Mouse (Mus musculus) testis, adult 10 weeks (tissue): ENCODE measurements around the gene Vasp. TPM values are rescaled to one million over a fixed set of nuclear protein-coding genes. Genes with fewer than 3 reads are reported as not detected.

ENCODE experiments used
- polyA plus RNA-seq: library from polyadenylated mRNA; stranded (reverse); fragments of 350-450 nt; fragmentation: Illumina TruSeq; extraction: RNeasy Lipid Tissue Mini Kit (QIAGEN cat#74804); gene quantifications from one replicate; pipeline ENCODE4 v1.2.3, GENCODE M21; 2014; ENCODE audit warnings: low read depth, low replicate concordance

The Vasp gene
- polyA plus RNA-seq: 50.9 TPM

GRCm38 (mm10) chr7:19271238-19272172 is at the start of gene Vasp:
Gene Vasp, minus strand, starts transcription at chr7:19271817.

GRCm38 (mm10) chr7:19309884-19310641 is 38.4 kb upstream of the Vasp start, which contains the start of gene Fosb:
Gene Fosb, minus strand, starts transcription at chr7:19310051.

DNA sequence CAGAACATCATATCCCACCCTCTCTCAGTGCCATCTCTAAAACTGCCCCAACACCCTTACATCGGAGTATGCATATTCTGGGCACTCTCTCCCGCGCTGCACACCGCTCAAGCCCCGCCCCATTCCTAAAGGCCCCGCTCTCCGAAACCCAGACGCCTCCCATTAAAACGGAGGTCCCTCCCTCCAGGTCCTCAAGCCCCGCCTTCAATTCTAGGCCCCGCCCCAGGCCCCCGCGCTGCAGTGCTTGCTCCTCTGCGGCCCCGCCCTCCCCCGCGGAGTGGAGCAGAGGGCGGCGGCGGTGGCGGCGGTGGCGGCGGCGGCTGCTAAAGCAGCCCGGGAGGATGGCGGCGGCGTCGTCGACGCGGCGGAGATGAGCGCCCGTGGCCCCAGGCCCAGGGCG is 10.8 kb upstream of the Vasp start, which contains the start of gene Rtn2:
Gene Rtn2 (plus strand): TSS at position 240 of the 400 bp plus-strand sequence.

DNA sequence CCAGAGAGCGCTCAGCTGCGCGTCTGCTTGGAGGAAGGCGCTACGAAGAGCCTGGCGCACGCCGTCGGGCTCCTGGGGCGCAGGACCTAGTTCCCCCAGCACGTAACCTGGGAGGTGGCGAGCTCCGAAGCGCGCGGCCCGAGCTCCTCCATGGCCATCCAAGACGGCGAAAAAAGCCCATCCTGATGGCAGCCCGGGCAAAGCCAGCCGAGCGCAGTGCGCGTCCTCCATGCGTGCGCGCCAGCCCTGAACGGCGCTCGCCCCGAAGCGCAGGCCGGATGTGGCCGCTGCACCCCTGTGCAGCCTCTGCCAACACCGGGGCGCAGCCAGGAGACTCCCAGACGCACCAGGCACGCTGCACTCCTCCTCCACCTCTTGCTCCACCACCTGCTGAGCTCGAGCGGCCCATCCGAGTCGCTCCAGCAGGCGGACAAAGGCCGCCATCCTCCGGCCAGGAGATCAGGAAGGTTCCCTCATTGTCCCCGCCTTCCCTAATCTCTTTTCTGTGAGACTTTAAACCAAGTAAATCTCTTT is 8.0 kb upstream of the Vasp start, which contains the start of gene Ppm1n:
Gene Ppm1n (minus strand): TSS at position 484 of the 534 bp plus-strand sequence.

DNA sequence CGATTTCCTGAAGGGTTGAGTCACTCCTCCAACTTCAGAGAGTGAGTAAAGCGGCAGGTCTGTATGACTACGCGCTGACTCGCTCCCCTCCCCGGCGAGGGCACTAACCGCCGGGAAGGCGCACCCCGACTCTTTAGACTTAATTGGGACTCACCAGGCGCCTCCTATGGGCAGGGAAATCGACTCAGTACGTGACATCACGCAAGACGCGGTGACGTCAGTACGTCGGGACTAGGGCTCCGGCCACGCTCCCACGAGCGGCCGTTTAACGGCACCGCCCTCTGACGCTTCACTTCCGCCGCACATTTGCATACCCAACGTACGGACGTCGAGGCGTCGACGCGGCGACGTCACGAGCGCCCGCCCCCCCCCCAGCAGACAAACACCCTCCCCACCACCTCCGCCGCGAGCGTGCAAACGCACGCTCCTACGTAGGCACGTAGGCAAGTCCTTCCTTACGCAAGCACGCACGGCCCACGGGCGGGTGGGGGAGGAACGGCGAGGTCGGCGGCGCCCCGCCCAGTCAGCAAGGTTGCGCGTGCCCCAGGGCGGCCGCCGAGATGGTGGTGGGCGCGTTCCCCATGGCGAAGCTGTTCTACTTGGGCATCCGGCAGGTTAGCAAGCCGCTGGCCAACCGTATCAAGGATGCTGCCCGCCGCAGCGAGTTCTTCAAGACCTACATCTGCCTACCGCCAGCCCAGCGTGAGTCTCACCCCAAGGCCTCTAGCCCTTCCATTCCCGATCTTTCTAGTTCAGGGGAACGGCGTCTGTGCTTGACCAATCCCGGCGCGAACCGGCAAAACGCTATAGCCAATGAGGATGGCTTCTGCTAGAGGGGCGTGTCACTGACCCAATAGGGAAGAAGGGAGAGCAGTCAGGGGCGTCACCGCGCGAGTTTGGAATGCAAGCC is 43.5 kb downstream of the Vasp start, which contains the start of gene Opa3:
Gene Opa3 (plus strand): TSS at position 452 of the 910 bp plus-strand sequence.

DNA sequence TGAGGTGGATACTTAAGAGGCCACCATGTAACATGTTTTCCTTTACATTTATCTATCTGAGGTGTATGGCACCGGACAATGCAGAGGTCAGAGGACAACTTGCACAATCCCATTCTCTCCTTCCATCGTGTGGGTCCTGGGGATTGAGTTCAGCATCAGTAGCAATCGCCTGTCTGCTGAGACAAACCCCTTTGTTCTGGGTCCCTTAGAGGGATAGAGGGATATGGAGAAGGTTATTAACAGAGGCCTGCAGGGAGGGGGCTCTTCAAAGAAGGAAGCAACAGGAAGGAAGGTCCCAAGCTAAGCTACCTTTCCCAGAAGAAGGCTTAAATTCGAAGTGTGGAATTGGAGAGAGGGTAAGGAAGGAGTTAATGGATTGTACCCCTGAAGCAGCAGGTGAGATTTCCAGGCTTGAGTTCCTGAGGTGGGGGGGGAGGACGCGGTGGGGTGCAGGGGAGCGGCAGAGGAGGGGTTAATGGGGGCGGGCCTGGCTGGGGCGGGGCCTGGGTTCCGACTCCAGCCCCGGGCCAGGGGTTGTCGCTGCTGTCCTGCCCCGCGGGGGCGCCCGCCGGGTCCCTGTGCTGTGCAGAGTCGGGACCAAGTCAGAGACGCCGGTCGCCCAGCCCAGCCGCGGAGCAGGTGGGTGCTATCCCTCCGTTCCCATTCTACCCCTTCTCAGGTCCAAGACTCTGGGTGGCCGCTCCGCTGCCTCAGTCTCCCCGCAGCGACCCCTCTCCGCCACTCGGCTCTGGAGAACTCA is 59.4 kb downstream of the Vasp start, which contains the start of gene Gpr4:
Gene Gpr4 (plus strand): TSS at position 543 of the 760 bp plus-strand sequence.

Other genes with a start within 250 kb of the Vasp start
- gene Foxa3, start 248.3 kb downstream of the Vasp start, polyA plus RNA-seq: 0.42 TPM
- 12.0 TPM for gene Sympk, start 247.4 kb downstream of the Vasp start, polyA plus RNA-seq
- 9.7 TPM for gene Rsph6a, start 217.1 kb downstream of the Vasp start, polyA plus RNA-seq
- gene Dmwd, start 195.6 kb downstream of the Vasp start, polyA plus RNA-seq: 2.8 TPM
- gene Dmpk, start 188.0 kb downstream of the Vasp start, polyA plus RNA-seq: 2.4 TPM
- 0.25 TPM for gene Six5, start 177.2 kb downstream of the Vasp start, polyA plus RNA-seq
- 5.8 TPM for gene Gm4969, start 153.4 kb downstream of the Vasp start, polyA plus RNA-seq
- gene Fbxo46, start 152.0 kb downstream of the Vasp start, polyA plus RNA-seq: 0.88 TPM
- 3.1 TPM for gene Qpctl, start 122.5 kb downstream of the Vasp start, polyA plus RNA-seq
- 5.1 TPM for gene Snrpd2, start 122.1 kb downstream of the Vasp start, polyA plus RNA-seq
- gene Gipr, start 105.7 kb downstream of the Vasp start, polyA plus RNA-seq: 3.4 TPM
- 0.31 TPM for gene Eml2, start 95.4 kb downstream of the Vasp start, polyA plus RNA-seq
- 2.3 TPM for gene Gpr4, start 59.3 kb downstream of the Vasp start, polyA plus RNA-seq
- 3.4 TPM for gene Opa3, start 43.5 kb downstream of the Vasp start, polyA plus RNA-seq
- not detected for gene Ppm1n, start 8.2 kb upstream of the Vasp start, polyA plus RNA-seq
- gene Rtn2, start 10.8 kb upstream of the Vasp start, polyA plus RNA-seq: 0.62 TPM
- 0.28 TPM for gene Fosb, start 38.2 kb upstream of the Vasp start, polyA plus RNA-seq
- 0.92 TPM for gene Ercc1, start 73.0 kb upstream of the Vasp start, polyA plus RNA-seq
- 0.87 TPM for gene Cd3eap, start 87.7 kb upstream of the Vasp start, polyA plus RNA-seq
- gene Ppp1r13l, start 87.9 kb upstream of the Vasp start, polyA plus RNA-seq: 1.0 TPM
- gene Ercc2, start 110.2 kb upstream of the Vasp start, polyA plus RNA-seq: 0.67 TPM
- gene Klc3, start 132.3 kb upstream of the Vasp start, polyA plus RNA-seq: not detected
- gene Ckm, start 133.0 kb upstream of the Vasp start, polyA plus RNA-seq: not detected
- gene Mark4, start 187.0 kb upstream of the Vasp start, polyA plus RNA-seq: 1.4 TPM
- 2.0 TPM for gene Exoc3l2, start 191.5 kb upstream of the Vasp start, polyA plus RNA-seq
- 2.0 TPM for gene Bloc1s3, start 236.6 kb upstream of the Vasp start, polyA plus RNA-seq
- not detected for gene Trappc6a, start 236.6 kb upstream of the Vasp start, polyA plus RNA-seq
- not detected for gene Nkpd1, start 246.0 kb upstream of the Vasp start, polyA plus RNA-seq